Mouse (Mus musculus): ENCODE measurements around the gene Zbtb3. TPM values are rescaled to one million over a fixed set of nuclear protein-coding genes. Genes with fewer than 3 reads are reported as not detected.

Gene Zbtb3
- total RNA-seq, 2 experiments from 2014 or later, result 2.7 to 3.1 TPM

DNA sequence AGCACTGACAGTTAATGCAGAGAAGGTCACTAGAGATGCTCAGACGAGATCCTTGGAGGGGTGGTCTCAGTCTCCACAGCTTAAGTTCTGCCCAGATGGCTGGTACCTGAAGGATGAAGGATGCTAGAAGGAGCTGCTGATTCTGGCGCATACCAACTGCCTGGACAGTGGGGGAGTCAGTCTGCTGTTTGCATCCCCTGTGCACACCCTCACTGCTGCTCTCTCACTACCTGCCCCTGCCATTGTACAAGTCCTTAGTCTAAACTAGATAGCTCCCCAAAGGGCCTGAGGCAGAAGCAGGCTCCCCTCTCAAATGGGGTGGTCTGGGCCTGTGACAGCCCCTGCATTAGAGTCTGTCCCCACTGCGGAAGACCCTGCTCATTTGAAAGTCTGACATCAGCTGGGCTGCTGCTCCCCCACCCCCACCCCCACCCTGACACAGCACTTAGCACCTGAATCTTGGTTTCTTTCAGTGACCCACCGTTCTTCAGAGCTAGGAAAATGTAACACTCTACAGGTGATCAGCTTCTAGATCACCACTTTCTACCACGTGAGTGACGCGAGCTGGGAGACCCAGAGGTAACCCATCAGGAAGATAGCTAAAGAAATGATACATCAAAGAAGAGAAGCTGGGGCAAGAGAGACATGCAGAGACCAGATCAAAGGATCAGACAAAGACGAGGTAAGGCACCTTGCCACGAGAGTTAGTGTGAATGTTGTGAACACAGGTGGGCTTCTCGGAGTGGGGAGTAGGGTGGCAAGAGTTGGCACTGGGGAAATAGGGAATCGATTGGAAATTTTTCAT, 37.0 kb downstream of the Zbtb3 start, which contains the start of gene Gng3:
TSS of gene Gng3 (minus strand) at position 92 of the 805 bp plus-strand sequence.
- no peak for ATAC-seq (replicated peaks; ENCODE audit: poor library complexity, severe bottlenecking)

DNA sequence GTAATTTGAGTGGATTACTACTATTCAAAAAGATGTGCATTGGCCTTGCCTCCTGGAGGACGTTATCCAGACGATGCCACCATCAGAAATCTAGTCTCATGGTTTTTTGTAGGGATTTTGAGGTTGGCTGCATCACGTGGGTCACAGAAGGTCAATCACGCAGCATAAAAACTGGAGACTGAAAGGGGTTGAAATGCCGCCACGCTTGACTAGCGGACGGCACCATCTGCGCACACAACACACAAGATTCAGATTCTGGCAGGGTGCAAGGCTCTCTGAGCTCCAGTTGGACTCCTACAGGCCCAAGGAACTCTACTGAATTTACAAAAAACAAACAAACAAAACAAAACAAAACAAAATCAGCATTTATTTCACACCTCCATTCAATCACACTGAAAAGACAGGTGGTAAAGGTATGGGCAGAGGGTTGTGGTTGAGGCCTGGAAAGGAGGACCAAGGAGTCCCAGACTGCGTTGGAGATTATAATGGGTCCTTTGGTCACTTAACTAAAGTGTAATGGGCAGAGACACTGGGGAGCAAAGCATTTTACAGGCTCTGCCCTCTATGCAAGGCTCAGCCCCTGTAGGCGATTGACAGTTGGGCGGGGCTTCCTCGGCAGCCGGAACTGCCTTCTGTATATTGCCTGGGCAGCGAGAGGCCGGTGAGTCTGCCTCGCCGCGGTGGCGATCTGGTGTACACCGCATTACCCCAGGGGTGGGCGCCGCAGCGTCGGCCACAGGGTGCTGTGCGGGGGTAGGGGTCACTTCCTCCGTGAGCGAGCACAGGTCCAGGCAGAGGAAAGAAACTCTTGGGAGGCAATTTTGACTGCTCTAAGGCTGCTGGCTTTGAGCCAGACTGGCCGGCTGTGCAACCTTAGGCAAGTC, 37.8 kb downstream of the Zbtb3 start:
- peak; percentile 62 for ATAC-seq (replicated peaks; ENCODE audit: poor library complexity, severe bottlenecking)

DNA sequence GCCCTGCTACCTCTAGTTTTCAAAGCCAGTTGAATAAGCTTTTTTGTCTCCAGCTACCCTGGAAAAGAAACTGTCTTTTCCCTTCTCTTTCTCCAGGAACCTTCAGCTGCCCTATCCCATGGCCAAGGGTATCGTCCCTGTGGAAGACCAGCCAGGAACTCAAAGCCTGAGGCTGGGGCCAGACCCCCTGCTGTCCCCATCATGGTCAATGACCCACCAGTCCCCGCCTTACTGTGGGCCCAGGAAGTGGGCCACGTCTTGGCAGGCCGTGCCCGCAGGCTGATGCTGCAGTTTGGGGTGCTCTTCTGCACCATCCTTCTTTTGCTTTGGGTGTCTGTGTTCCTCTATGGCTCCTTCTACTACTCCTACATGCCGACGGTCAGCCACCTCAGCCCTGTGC, 38.7 kb downstream of the Zbtb3 start:
- no peak for ATAC-seq (replicated peaks; ENCODE audit: poor library complexity, severe bottlenecking)

DNA sequence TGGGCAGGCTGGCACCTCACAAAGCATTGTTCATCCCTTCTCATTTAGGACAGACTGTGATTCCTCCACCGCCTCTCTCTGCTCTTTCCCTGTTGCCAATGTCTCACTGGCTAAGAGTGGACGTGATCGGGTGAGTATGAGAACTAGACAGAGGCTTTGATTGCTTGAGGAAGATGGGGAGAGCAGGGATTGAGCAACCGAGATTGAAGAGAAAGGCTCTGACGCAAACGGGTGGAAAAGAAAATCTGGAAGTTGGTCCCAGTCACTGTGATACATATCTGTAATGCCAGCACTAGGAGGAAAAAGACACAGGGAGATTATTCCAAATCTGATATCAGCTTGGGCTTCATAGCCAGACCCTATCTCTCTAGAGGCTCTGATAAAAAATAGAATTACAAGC, 40.6 kb downstream of the Zbtb3 start:
- ATAC-seq (replicated peaks; ENCODE audit: poor library complexity, severe bottlenecking), result no peak

- ATAC-seq (replicated peaks; ENCODE audit: poor library complexity, severe bottlenecking), result peak; percentile 61
These were observed 42.2 kb downstream of the Zbtb3 start for GRCm38 (mm10) chr19:8844371-8845129.

GRCm38 (mm10) chr19:8848356-8848755, 46.0 kb downstream of the Zbtb3 start:
- ATAC-seq (replicated peaks; ENCODE audit: poor library complexity, severe bottlenecking), result no peak

- peak; percentile 17; the same call in 1 of the 2 replicates for ATAC-seq (replicated peaks; ENCODE audit: poor library complexity, severe bottlenecking)
These were observed 48.1 kb downstream of the Zbtb3 start, which contains the start of gene Lrrn4cl for GRCm38 (mm10) chr19:8850402-8850901. Gene Lrrn4cl, plus strand, starts transcription at chr19:8850768.

DNA sequence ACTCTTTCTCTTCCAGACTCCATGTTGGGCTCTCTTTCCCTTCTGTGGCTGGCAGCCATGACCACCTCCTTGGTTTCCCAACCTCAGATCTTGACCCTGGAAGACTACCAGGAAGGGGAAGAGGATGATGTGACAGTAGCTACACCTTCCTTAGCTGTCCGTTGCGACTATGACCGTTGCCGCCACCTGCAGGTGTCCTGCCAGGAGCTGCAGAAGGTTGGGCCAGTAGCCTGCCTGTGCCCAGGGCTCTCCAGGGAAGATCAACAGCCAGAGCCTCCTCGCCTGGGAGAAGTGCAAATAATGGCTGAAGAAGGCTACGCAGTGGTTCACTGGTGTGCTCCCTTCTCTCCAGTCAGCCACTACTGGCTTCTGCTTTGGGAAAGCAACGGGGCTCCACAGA, 49.3 kb downstream of the Zbtb3 start:
- ATAC-seq (replicated peaks; ENCODE audit: poor library complexity, severe bottlenecking), result peak; percentile 27; the same call in 1 of the 2 replicates

DNA sequence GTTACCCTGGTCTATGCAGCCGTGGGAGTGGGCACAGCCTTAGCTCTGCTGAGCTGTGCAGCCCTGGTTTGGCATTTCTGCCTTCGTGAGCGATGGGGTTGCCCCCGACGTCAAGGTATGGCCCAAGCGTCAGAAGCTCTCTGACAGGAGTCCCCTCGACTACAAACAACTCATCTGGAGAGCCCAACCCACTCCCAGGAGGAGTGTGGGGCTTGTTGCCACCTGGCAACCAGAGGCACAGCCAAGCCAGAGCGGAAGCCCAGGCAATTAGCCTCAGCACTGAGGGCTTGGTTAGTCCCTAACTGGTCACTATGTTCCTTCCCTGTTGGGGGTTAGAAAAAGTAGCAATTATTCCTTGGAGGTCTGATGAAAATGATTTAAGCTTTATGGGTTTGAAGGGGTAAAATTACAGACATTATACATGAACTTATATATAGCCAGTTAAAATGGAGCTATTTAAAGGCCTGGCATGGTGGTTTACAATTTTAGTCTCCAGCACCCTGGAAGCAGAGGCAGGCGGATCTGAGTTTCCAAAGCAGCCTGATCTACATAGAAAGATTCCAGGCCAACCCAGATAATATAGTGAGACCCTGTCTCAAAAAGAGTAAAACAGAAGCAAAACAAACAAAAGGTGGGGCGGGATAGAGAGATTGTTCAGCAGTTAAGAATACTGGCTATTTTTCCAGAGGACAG, 50.0 kb downstream of the Zbtb3 start:
- ATAC-seq (replicated peaks; ENCODE audit: poor library complexity, severe bottlenecking), result no peak

DNA sequence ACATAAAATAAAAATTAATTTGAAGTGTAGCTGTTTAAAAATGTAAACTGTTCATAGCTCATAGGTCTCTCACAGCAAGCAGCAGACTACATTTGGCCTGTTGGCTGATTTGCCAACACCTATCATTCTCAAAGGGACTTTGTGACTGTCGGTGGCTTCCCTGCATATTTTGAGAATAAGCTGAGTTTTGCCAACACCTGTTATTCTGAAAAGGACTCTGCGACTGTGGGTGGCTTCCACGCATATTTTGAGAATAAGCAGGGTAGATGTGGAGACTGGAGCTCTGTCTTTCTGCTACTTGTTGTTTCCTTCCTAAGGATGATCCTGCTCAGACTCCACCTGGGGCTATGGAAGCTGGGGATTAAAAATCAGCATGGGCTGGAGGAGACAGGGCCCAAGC, 50.8 kb downstream of the Zbtb3 start:
- ATAC-seq (replicated peaks; ENCODE audit: poor library complexity, severe bottlenecking), result no peak

Other genes starting within 250 kb of the Zbtb3 start
Only the 30 nearest of the 33 such genes appear.
- 0.04 TPM in 1 of 2 replicates, not detected in the other for gene Chrm1, start 138.8 kb upstream of the Zbtb3 start, total RNA-seq (2014; fragmentation: Nextera tagmentation)
- not detected in 2 replicates for gene Chrm1, start 138.8 kb upstream of the Zbtb3 start, total RNA-seq (2017)
- gene Slc3a2, start 79.2 kb upstream of the Zbtb3 start, total RNA-seq (2014; fragmentation: Nextera tagmentation), result 60.1 and 70.1 TPM in 2 replicates
- 78.5 and 87.2 TPM in 2 replicates for gene Slc3a2, start 79.2 kb upstream of the Zbtb3 start, total RNA-seq (2017)
- gene Wdr74, start 66.7 kb upstream of the Zbtb3 start, total RNA-seq (2014; fragmentation: Nextera tagmentation), result 122 and 136 TPM in 2 replicates
- 96.6 and 196 TPM in 2 replicates for gene Wdr74, start 66.7 kb upstream of the Zbtb3 start, total RNA-seq (2017)
- not detected in 2 replicates for gene 1700092M07Rik, start 61.8 kb upstream of the Zbtb3 start, total RNA-seq (2014; fragmentation: Nextera tagmentation)
- 2.5 TPM in 2 replicates for gene 1700092M07Rik, start 61.8 kb upstream of the Zbtb3 start, total RNA-seq (2017)
- 63.4 and 64.7 TPM in 2 replicates for gene Stx5a, start 61.1 kb upstream of the Zbtb3 start, total RNA-seq (2014; fragmentation: Nextera tagmentation)
- 43.0 and 62.0 TPM in 2 replicates for gene Stx5a, start 61.1 kb upstream of the Zbtb3 start, total RNA-seq (2017)
- 268 and 347 TPM in 2 replicates for gene Nxf1, start 45.5 kb upstream of the Zbtb3 start, total RNA-seq (2014; fragmentation: Nextera tagmentation)
- 89.4 and 113 TPM in 2 replicates for gene Nxf1, start 45.5 kb upstream of the Zbtb3 start, total RNA-seq (2017)
- gene Tmem223, start 31.6 kb upstream of the Zbtb3 start, total RNA-seq (2014; fragmentation: Nextera tagmentation), result 61.2 and 62.7 TPM in 2 replicates
- gene Tmem223, start 31.6 kb upstream of the Zbtb3 start, total RNA-seq (2017), result 35.7 and 40.6 TPM in 2 replicates
- gene Tmem179b, start 28.1 kb upstream of the Zbtb3 start, total RNA-seq (2014; fragmentation: Nextera tagmentation), result 141 and 147 TPM in 2 replicates
- 69.5 and 81.3 TPM in 2 replicates for gene Tmem179b, start 28.1 kb upstream of the Zbtb3 start, total RNA-seq (2017)
- gene Taf6l, start 16.1 kb upstream of the Zbtb3 start, total RNA-seq (2014; fragmentation: Nextera tagmentation), result 19.1 and 20.5 TPM in 2 replicates
- gene Taf6l, start 16.1 kb upstream of the Zbtb3 start, total RNA-seq (2017), result 10.0 and 15.6 TPM in 2 replicates
- 112 and 148 TPM in 2 replicates for gene Polr2g, start 4.0 kb upstream of the Zbtb3 start, total RNA-seq (2014; fragmentation: Nextera tagmentation)
- 51.7 and 69.8 TPM in 2 replicates for gene Polr2g, start 4.0 kb upstream of the Zbtb3 start, total RNA-seq (2017)
- gene Ttc9c, start 16.8 kb downstream of the Zbtb3 start, total RNA-seq (2014; fragmentation: Nextera tagmentation), result 41.3 and 42.1 TPM in 2 replicates
- gene Ttc9c, start 16.8 kb downstream of the Zbtb3 start, total RNA-seq (2017), result 62.8 and 65.0 TPM in 2 replicates
- gene Hnrnpul2, start 17.5 kb downstream of the Zbtb3 start, total RNA-seq (2014; fragmentation: Nextera tagmentation), result 71.4 and 85.1 TPM in 2 replicates
- gene Hnrnpul2, start 17.5 kb downstream of the Zbtb3 start, total RNA-seq (2017), result 82.8 and 88.5 TPM in 2 replicates
- not detected in 2 replicates for gene AC129217.1, start 27.2 kb downstream of the Zbtb3 start, total RNA-seq (2014; fragmentation: Nextera tagmentation)
- 34.1 TPM in 1 of 2 replicates, not detected in the other for gene AC129217.1, start 27.2 kb downstream of the Zbtb3 start, total RNA-seq (2017)
- gene Bscl2, start 34.9 kb downstream of the Zbtb3 start, total RNA-seq (2014; fragmentation: Nextera tagmentation), result 61.8 and 89.4 TPM in 2 replicates
- gene Bscl2, start 34.9 kb downstream of the Zbtb3 start, total RNA-seq (2017), result 33.9 and 34.6 TPM in 2 replicates
- not detected in 2 replicates for gene Gng3, start 36.6 kb downstream of the Zbtb3 start, total RNA-seq (2014; fragmentation: Nextera tagmentation)
- gene Gng3, start 36.6 kb downstream of the Zbtb3 start, total RNA-seq (2017), result 0.26 TPM in 1 of 2 replicates, not detected in the other
- gene Lrrn4cl, start 48.2 kb downstream of the Zbtb3 start, total RNA-seq (2014; fragmentation: Nextera tagmentation), result 0.11 TPM in 1 of 2 replicates, not detected in the other
- gene Lrrn4cl, start 48.2 kb downstream of the Zbtb3 start, total RNA-seq (2017), result not detected in 2 replicates
- 115 and 150 TPM in 2 replicates for gene Ubxn1, start 68.9 kb downstream of the Zbtb3 start, total RNA-seq (2014; fragmentation: Nextera tagmentation)
- gene Ubxn1, start 68.9 kb downstream of the Zbtb3 start, total RNA-seq (2017), result 135 and 136 TPM in 2 replicates
- 57.3 and 67.4 TPM in 2 replicates for gene Uqcc3, start 78.4 kb downstream of the Zbtb3 start, total RNA-seq (2014; fragmentation: Nextera tagmentation)
- gene Uqcc3, start 78.4 kb downstream of the Zbtb3 start, total RNA-seq (2017), result 66.9 and 100 TPM in 2 replicates
- gene Lbhd1, start 81.2 kb downstream of the Zbtb3 start, total RNA-seq (2014; fragmentation: Nextera tagmentation), result 49.4 and 65.5 TPM in 2 replicates
- 10.1 and 37.8 TPM in 2 replicates for gene Lbhd1, start 81.2 kb downstream of the Zbtb3 start, total RNA-seq (2017)
- gene Gm49403, start 81.4 kb downstream of the Zbtb3 start, total RNA-seq (2014; fragmentation: Nextera tagmentation), result not detected in 2 replicates
- not detected in 2 replicates for gene Gm49403, start 81.4 kb downstream of the Zbtb3 start, total RNA-seq (2017)
- gene 1810009A15Rik, start 86.3 kb downstream of the Zbtb3 start, total RNA-seq (2014; fragmentation: Nextera tagmentation), result 70.2 and 82.4 TPM in 2 replicates
- gene 1810009A15Rik, start 86.3 kb downstream of the Zbtb3 start, total RNA-seq (2017), result 92.1 and 109 TPM in 2 replicates
- not detected in 2 replicates for gene Gm49416, start 86.4 kb downstream of the Zbtb3 start, total RNA-seq (2014; fragmentation: Nextera tagmentation)
- gene Gm49416, start 86.4 kb downstream of the Zbtb3 start, total RNA-seq (2017), result not detected in 2 replicates
- 23.7 and 30.3 TPM in 2 replicates for gene Ints5, start 90.5 kb downstream of the Zbtb3 start, total RNA-seq (2014; fragmentation: Nextera tagmentation)
- gene Ints5, start 90.5 kb downstream of the Zbtb3 start, total RNA-seq (2017), result 11.6 and 13.5 TPM in 2 replicates
- 143 and 154 TPM in 2 replicates for gene Ganab, start 95.5 kb downstream of the Zbtb3 start, total RNA-seq (2014; fragmentation: Nextera tagmentation)
- gene Ganab, start 95.5 kb downstream of the Zbtb3 start, total RNA-seq (2017), result 105 and 107 TPM in 2 replicates
- 25.9 and 34.4 TPM in 2 replicates for gene B3gat3, start 117.8 kb downstream of the Zbtb3 start, total RNA-seq (2014; fragmentation: Nextera tagmentation)
- 17.2 and 26.5 TPM in 2 replicates for gene B3gat3, start 117.8 kb downstream of the Zbtb3 start, total RNA-seq (2017)
- 2.2 and 2.9 TPM in 2 replicates for gene Rom1, start 126.8 kb downstream of the Zbtb3 start, total RNA-seq (2014; fragmentation: Nextera tagmentation)
- gene Rom1, start 126.8 kb downstream of the Zbtb3 start, total RNA-seq (2017), result 0.22 and 0.52 TPM in 2 replicates
- 26.1 and 30.2 TPM in 2 replicates for gene Eml3, start 127.0 kb downstream of the Zbtb3 start, total RNA-seq (2014; fragmentation: Nextera tagmentation)
- 27.4 and 31.3 TPM in 2 replicates for gene Eml3, start 127.0 kb downstream of the Zbtb3 start, total RNA-seq (2017)
- 115 and 125 TPM in 2 replicates for gene Mta2, start 139.3 kb downstream of the Zbtb3 start, total RNA-seq (2014; fragmentation: Nextera tagmentation)
- gene Mta2, start 139.3 kb downstream of the Zbtb3 start, total RNA-seq (2017), result 120 and 123 TPM in 2 replicates
- 17.8 and 28.9 TPM in 2 replicates for gene Tut1, start 151.3 kb downstream of the Zbtb3 start, total RNA-seq (2014; fragmentation: Nextera tagmentation)
- 14.5 and 21.8 TPM in 2 replicates for gene Tut1, start 151.3 kb downstream of the Zbtb3 start, total RNA-seq (2017)
- 1,036 and 1,157 TPM in 2 replicates for gene Eef1g, start 164.5 kb downstream of the Zbtb3 start, total RNA-seq (2014; fragmentation: Nextera tagmentation)
- 748 and 899 TPM in 2 replicates for gene Eef1g, start 164.5 kb downstream of the Zbtb3 start, total RNA-seq (2017)